In genomic region chr17:34257594-34258375, GRCm38 (mm10) we compare ENCODE assay signal across 8 mouse cellular contexts. TPM values are rescaled to one million over a fixed set of nuclear protein-coding genes. Genes with fewer than 3 reads are reported as not detected.
DNase-seq lines count a peak whose midpoint lies in the region; ATAC-seq and TF ChIP-seq lines count a peak whose summit lies in the region.

H2-Ab1 (plus strand) TSS chr17:34257689.

- no peak within 1 kb of the TSS for H3K27ac ChIP-seq in heart, embryonic 11.5 days (ENCODE audit: low read depth, low read length)

- no peak for TF ChIP-seq POLR2A in lung, adult 2 months (IDR thresholded peaks at IDR 0.05; ENCODE audit: borderline replicate concordance, extremely low read depth, low read depth, low read length)

- no peak within 1 kb of the TSS for H3K9ac ChIP-seq in heart, embryonic 11.5 days (ENCODE audit: low read depth, low read length)

- 67% methylated on average over 11 of the region's 11 CpGs for WGBS in heart, embryonic 11.5 days (ENCODE audit: insufficient replicate concordance)
- 60% methylated on average over 11 of the region's 11 CpGs for WGBS in lung, adult 2 months

- TF ChIP-seq CTCF in lung, adult 2 months (IDR thresholded peaks at IDR 0.05; ENCODE audit: insufficient read depth, low read length), result no peak

- H3K4me2 ChIP-seq in heart, embryonic 11.5 days, result no peak within 1 kb of the TSS

- DNase-seq in CD4-positive, CD25-positive, alpha-beta regulatory T cell, adult 2 months (ENCODE audit: low read depth, low spot score), result peak; percentile 92
- DNase-seq in adipocyte (ENCODE audit: low spot score), result peak; percentile 60
- peak; percentile 37 for DNase-seq in embryo, embryonic 9.5 days (ENCODE audit: extremely low spot score)
- DNase-seq in kidney, postnatal 25 days, result peak; percentile 81 to 83
- DNase-seq in lung, adult 2 months, result peak; percentile 83
- DNase-seq in right cerebral cortex, postnatal 36 days (ENCODE audit: low spot score in 2 of 2), result peak; percentile 52 to 75
- peak; percentile 57 to 81 for DNase-seq in urinary bladder, postnatal 4 days (ENCODE audit: low spot score in 2 of 2)

- H3K4me3 ChIP-seq in heart, embryonic 11.5 days (ENCODE audit: low read depth, low read length), result no peak within 1 kb of the TSS
- H3K4me3 ChIP-seq in lung, adult 2 months (replicated peaks; ENCODE audit: extremely low read depth, low read depth, low read length), result no peak within 1 kb of the TSS

- no peak for ATAC-seq in heart, embryonic 11.5 days (replicated peaks; ENCODE audit: insufficient number of reproducible peaks, low FRiP score, low TSS enrichment)

- peaks cover 18% of the 10 kb centered on the region for H3K27me3 ChIP-seq in heart, embryonic 11.5 days (ENCODE audit: control insufficient read depth, insufficient read depth, low read length)

- H3K9me3 ChIP-seq in heart, embryonic 11.5 days (replicated peaks; ENCODE audit: control insufficient read depth, low read length), result no peaks in the 10 kb centered on the region

- no peaks in the 10 kb centered on the region; the same call in 1 of the 2 replicates for H3K4me1 ChIP-seq in heart, embryonic 11.5 days (ENCODE audit: control insufficient read depth, insufficient read depth, low read length)
- 0 out of 2 replicates have a peak, but pooled peaks cover 4% of the 10 kb centered on the region for H3K4me1 ChIP-seq in lung, adult 2 months (ENCODE audit: control insufficient read depth, insufficient read depth, low read length)

- H3K36me3 ChIP-seq in heart, embryonic 11.5 days (ENCODE audit: control insufficient read depth, insufficient read depth, low read length), result no peaks in the 10 kb centered on the region

RNA-seq across cellular contexts. Expression of gene H2-Ab1, which starts in this region (rescaled TPM):
- polyA plus RNA-seq in heart, embryonic 11.5 days (2014; fragmentation: Nextera tagmentation; extraction: Ambion mirVana), result 11.7 and 13.5 TPM in 2 replicates
- 1,370 and 1,736 TPM in 2 replicates for polyA plus RNA-seq in lung, adult 2 months (2012; rRNA removed)

Comparison
In these comparisons a context has a peak if more than half of its experiments do, and no peak if none do; other contexts are left out.
1. RNA of gene H2-Ab1 (polyA plus RNA-seq): 1,370 to 1,736 TPM in lung, adult 2 months; 11.7 to 13.5 TPM in heart, embryonic 11.5 days; every median in the first group is over 10 times any median in the second.
2. DNase-seq: peak in every context shown above with its lines; median percentile 92 in CD4-positive, CD25-positive, alpha-beta regulatory T cell, adult 2 months; 83 in lung, adult 2 months; 82 in kidney, postnatal 25 days; 69 in urinary bladder, postnatal 4 days; 64 in right cerebral cortex, postnatal 36 days; 60 in adipocyte; 37 in embryo, embryonic 9.5 days.